Mouse (Mus musculus): Measurements from ENCODE around the gene Ddx4. TPM values are rescaled to one million over a fixed set of nuclear protein-coding genes. Genes with fewer than 3 reads are reported as not detected.
"Not testable (repeated sequence)": the region's sequence is repeated elsewhere in the genome, so short reads cannot be mapped to it uniquely, and the experiment has no call there.

The Ddx4 gene
- polyA plus RNA-seq, 1 experiment from 2014 or later: 0.49 TPM

DNA sequence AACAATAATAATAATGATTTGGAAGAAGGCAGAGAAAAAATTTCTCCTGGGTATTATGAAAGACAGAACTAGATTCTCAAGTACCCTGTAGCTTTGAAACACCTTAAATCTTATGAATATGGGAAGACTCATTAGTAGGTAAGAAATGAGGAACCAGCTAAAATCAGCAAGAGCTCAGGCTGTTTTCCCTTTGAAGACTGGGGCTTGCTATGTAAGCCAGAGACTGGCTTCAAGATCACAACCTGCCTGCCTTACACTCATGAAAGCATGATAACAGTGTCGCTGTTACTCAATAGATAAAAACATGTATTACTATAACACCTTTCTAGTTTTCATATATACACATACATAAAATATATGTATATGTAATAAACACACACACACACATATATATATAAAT is 48.4 kb downstream of the Ddx4 start:
- no peak for ATAC-seq (ENCODE audit: low FRiP score, low TSS enrichment)
- Histone ChIP-seq H3K27ac (ENCODE audit: low read length) (no peak overlapping the region), H3K4me1 (ENCODE audit: insufficient read depth, low read length) (no peaks in the 10 kb centered on the region), H3K4me3 (ENCODE audit: low read length) (no peak overlapping the region), H3K27me3 (ENCODE audit: insufficient read depth, low read length) (no peaks in the 10 kb centered on the region), H3K9ac (replicated peaks; ENCODE audit: low read length) (no peak overlapping the region), H3K4me2 (replicated peaks; ENCODE audit: low read depth, low read length) (no peak overlapping the region), H3K9me3 (ENCODE audit: low read length) (no peaks in the 10 kb centered on the region), H3K36me3 (ENCODE audit: insufficient read depth, low read length) (no peaks in the 10 kb centered on the region)
- 86% methylated on average over 1 of the region's 1 CpGs for WGBS

DNA sequence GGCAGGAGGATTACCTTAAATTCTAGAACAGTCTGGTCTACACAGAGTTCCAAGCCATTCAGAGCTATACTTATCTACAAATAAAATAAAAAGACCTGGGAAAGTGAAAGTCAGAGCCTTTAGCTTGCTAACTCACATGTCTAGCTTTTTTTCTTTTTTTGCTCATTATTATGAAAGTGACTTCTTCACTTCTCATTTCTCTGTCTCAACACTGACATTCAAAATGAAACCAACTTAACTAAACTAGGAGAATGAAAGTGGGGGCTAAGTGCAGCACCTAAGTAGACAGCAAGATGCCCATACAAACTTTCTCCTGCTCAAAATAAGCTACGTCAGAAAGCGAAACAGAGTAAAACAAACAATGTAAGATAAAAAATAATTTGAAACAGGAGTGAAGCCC is 49.7 kb downstream of the Ddx4 start:
- Histone ChIP-seq H3K27ac (ENCODE audit: low read length) (no peak overlapping the region), H3K9ac (replicated peaks; ENCODE audit: low read length) (no peak overlapping the region), H3K36me3 (ENCODE audit: insufficient read depth, low read length) (no peaks in the 10 kb centered on the region), H3K4me1 (ENCODE audit: insufficient read depth, low read length) (no peaks in the 10 kb centered on the region), H3K4me2 (replicated peaks; ENCODE audit: low read depth, low read length) (no peak overlapping the region), H3K4me3 (ENCODE audit: low read length) (no peak overlapping the region), H3K27me3 (ENCODE audit: insufficient read depth, low read length) (no peaks in the 10 kb centered on the region), H3K9me3 (ENCODE audit: low read length) (no peaks in the 10 kb centered on the region)
- ATAC-seq (ENCODE audit: low FRiP score, low TSS enrichment): no peak
- WGBS: 91% methylated on average over 2 of the region's 2 CpGs

DNA sequence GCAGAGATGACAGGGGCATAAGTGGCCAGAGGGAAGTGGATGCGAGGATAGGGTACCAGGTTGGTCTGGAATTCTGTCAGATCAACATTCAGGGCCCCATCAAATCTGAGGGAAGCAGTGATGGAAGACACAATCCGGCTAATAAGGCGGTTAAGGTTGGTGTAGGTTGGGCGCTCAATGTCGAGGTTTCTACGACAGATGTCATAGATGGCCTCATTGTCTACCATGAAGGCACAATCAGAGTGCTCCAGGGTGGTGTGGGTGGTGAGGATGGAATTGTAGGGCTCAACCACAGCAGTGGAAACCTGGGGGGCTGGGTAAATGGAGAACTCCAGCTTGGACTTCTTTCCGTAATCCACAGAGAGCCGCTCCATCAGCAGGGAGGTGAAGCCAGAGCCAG is 58.0 kb downstream of the Ddx4 start, which contains the start of gene Il31ra:
Il31ra (minus strand) TSS at position 101 of the 400 bp plus-strand sequence.
- H3K9ac ChIP-seq (replicated peaks; ENCODE audit: low read length); H3K4me3 ChIP-seq (ENCODE audit: low read length); H3K36me3 ChIP-seq (ENCODE audit: insufficient read depth, low read length); H3K9me3 ChIP-seq (ENCODE audit: low read length); H3K4me2 ChIP-seq (replicated peaks; ENCODE audit: low read depth, low read length); H3K27ac ChIP-seq (ENCODE audit: low read length); H3K27me3 ChIP-seq (ENCODE audit: insufficient read depth, low read length); H3K4me1 ChIP-seq (ENCODE audit: insufficient read depth, low read length); ATAC-seq (ENCODE audit: low FRiP score, low TSS enrichment): not testable (repeated sequence)
- 98% methylated on average over 4 of the region's 8 CpGs for WGBS

DNA sequence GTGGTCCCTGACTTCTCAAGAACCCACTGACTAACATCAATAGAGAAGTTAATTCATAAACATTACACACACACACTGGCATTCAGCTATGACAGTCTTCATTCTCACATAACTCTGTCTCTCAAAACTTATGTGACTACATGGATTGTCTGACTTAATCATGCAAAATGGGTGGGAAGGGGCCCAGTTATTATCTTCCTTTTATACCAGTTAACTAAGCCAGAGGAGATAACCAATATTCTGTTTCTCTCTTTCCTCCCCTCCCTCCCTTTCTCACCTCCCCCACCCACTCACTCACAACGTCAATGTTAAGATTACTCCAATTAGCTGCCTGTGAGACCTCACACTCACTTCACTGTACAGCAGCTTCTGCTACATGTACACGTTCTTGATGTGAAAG is 62.0 kb downstream of the Ddx4 start:
- WGBS: 35% methylated on average over 2 of the region's 2 CpGs
- no peaks in the 10 kb centered on the region for H3K27me3 ChIP-seq (ENCODE audit: insufficient read depth, low read length)
- no peak overlapping the region for H3K4me3 ChIP-seq (ENCODE audit: low read length)
- no peaks in the 10 kb centered on the region for H3K36me3 ChIP-seq (ENCODE audit: insufficient read depth, low read length)
- H3K9ac ChIP-seq (replicated peaks; ENCODE audit: low read length): no peak overlapping the region
- no peaks in the 10 kb centered on the region for H3K4me1 ChIP-seq (ENCODE audit: insufficient read depth, low read length)
- H3K27ac ChIP-seq (ENCODE audit: low read length): no peak overlapping the region
- H3K4me2 ChIP-seq (replicated peaks; ENCODE audit: low read depth, low read length): no peak overlapping the region
- ATAC-seq (ENCODE audit: low FRiP score, low TSS enrichment): no peak
- no peaks in the 10 kb centered on the region for H3K9me3 ChIP-seq (ENCODE audit: low read length)

DNA sequence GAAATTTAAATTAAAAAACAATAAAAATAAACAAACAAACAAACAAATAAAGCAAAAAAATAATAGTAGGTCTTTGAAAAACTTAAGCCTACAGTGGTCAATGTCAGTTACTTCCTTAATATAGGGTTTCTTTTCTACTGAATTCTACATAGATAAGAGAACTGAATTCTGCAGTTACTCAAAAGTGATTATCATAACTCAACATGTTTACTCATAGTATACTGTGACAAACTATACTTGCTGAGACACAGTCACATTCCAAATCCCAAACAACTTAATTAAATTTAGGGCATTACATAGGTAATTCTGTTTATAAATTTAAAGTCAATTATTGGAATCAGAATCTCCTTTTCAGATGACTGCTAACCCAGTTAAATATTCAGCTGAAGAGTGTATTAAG is 62.6 kb downstream of the Ddx4 start:
- no peaks in the 10 kb centered on the region for H3K36me3 ChIP-seq (ENCODE audit: insufficient read depth, low read length)
- ATAC-seq (ENCODE audit: low FRiP score, low TSS enrichment): no peak
- no peaks in the 10 kb centered on the region for H3K27me3 ChIP-seq (ENCODE audit: insufficient read depth, low read length)

DNA sequence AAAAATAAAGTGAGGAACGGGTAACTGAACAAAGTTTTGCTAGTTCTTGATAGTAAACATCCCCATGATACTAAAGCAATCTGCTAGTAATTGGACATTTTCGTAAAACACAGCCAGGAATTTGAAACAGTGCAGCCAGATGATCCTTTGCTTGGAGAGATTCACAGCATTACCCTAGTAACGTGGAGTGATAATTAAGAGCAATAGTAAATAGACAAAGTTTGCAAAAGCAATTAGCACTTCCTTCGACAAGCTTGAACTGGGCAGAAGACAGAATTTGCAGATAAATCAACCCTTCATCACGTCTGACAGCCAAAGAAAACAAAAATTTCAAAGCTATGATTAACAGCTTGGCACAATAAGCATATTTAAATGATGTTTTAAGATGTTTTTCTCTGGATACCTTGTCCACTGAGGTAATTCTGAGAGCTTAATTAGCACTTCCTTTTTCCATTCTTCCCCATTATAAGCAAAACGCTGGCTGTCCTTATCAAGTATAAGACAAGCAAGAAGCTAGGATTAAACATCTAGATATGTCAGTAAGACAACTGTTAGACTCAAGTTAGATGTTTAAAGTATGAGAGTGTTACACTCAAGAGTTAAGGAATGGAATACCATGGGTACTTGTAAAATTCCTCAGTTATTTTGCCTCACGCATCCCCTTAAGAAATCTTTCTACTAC is 67.6 kb downstream of the Ddx4 start:
- no peak overlapping the region for H3K27ac ChIP-seq (ENCODE audit: low read length)
- 51% methylated on average over 7 of the region's 7 CpGs for WGBS
- no peak overlapping the region for H3K4me2 ChIP-seq (replicated peaks; ENCODE audit: low read depth, low read length)
- H3K36me3 ChIP-seq (ENCODE audit: insufficient read depth, low read length): no peaks in the 10 kb centered on the region
- H3K4me3 ChIP-seq (ENCODE audit: low read length): no peak overlapping the region
- H3K9me3 ChIP-seq (ENCODE audit: low read length): no peaks in the 10 kb centered on the region
- H3K4me1 ChIP-seq (ENCODE audit: insufficient read depth, low read length): peaks cover 8% of the 10 kb centered on the region; the same call in 1 of the 2 replicates
- H3K9ac ChIP-seq (replicated peaks; ENCODE audit: low read length): no peak overlapping the region
- no peaks in the 10 kb centered on the region for H3K27me3 ChIP-seq (ENCODE audit: insufficient read depth, low read length)
- ATAC-seq (ENCODE audit: low FRiP score, low TSS enrichment): no peak

More for the DNA sequence above, 62.6 kb downstream of the Ddx4 start:
- no peak overlapping the region for H3K27ac ChIP-seq (ENCODE audit: low read length)
- no peak overlapping the region for H3K4me3 ChIP-seq (ENCODE audit: low read length)
- no peaks in the 10 kb centered on the region for H3K4me1 ChIP-seq (ENCODE audit: insufficient read depth, low read length)
- H3K9me3 ChIP-seq (ENCODE audit: low read length): no peaks in the 10 kb centered on the region
- no peak overlapping the region for H3K4me2 ChIP-seq (replicated peaks; ENCODE audit: low read depth, low read length)
- H3K9ac ChIP-seq (replicated peaks; ENCODE audit: low read length): no peak overlapping the region

DNA sequence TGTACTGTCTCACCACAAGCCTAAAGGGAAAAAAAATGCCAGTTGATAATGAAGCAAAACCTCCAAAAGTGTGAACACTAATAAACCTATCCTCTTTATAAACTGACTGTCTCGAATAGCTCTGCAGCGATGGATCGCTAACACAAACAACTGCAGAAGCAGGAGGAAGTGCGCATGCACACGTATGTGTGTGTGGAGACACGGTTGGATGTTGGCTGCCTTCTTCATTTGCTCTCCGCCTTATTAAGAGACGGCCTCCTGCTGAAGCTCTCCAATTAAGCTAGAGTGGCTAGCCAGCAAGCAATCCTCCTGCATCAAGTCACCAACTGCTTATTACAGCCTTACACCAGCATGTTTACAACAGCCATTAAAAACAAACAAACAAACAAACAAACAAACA is 70.0 kb downstream of the Ddx4 start:
- Histone ChIP-seq H3K4me3 (ENCODE audit: low read length) (no peak overlapping the region), H3K36me3 (ENCODE audit: insufficient read depth, low read length) (no peaks in the 10 kb centered on the region), H3K27ac (ENCODE audit: low read length) (no peak overlapping the region), H3K4me2 (replicated peaks; ENCODE audit: low read depth, low read length) (no peak overlapping the region), H3K27me3 (ENCODE audit: insufficient read depth, low read length) (no peaks in the 10 kb centered on the region), H3K4me1 (ENCODE audit: insufficient read depth, low read length) (peaks cover 8% of the 10 kb centered on the region; the same call in 1 of the 2 replicates), H3K9ac (replicated peaks; ENCODE audit: low read length) (no peak overlapping the region), H3K9me3 (ENCODE audit: low read length) (no peaks in the 10 kb centered on the region)
- no peak for ATAC-seq (ENCODE audit: low FRiP score, low TSS enrichment)
- WGBS: 77% methylated on average over 8 of the region's 8 CpGs

DNA sequence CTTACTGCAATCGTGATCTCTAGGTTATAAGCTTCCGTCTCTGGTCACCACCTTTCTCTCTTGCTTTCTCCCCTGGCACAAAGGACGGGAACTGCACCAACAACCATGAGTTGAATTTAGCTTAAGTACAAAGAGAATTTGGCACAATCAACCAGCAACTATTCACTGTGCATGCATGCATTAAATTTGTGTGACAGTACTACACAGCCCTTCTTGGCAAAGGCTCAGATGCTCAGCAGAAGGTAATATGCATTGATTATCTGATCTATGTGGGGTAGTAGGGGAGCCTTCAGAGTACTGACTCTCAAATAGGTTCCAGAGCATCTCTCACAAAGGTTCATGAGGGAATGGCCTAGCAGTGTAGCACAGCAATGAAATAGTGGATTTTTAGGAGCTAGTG is 70.5 kb downstream of the Ddx4 start:
- Histone ChIP-seq H3K27ac (ENCODE audit: low read length) (no peak overlapping the region), H3K27me3 (ENCODE audit: insufficient read depth, low read length) (no peaks in the 10 kb centered on the region), H3K9me3 (ENCODE audit: low read length) (no peaks in the 10 kb centered on the region), H3K9ac (replicated peaks; ENCODE audit: low read length) (no peak overlapping the region), H3K36me3 (ENCODE audit: insufficient read depth, low read length) (no peaks in the 10 kb centered on the region), H3K4me3 (ENCODE audit: low read length) (no peak overlapping the region), H3K4me1 (ENCODE audit: insufficient read depth, low read length) (peaks cover 8% of the 10 kb centered on the region; the same call in 1 of the 2 replicates), H3K4me2 (replicated peaks; ENCODE audit: low read depth, low read length) (no peak overlapping the region)
- no peak for ATAC-seq (ENCODE audit: low FRiP score, low TSS enrichment)
- WGBS: 87% methylated on average over 3 of the region's 3 CpGs

DNA sequence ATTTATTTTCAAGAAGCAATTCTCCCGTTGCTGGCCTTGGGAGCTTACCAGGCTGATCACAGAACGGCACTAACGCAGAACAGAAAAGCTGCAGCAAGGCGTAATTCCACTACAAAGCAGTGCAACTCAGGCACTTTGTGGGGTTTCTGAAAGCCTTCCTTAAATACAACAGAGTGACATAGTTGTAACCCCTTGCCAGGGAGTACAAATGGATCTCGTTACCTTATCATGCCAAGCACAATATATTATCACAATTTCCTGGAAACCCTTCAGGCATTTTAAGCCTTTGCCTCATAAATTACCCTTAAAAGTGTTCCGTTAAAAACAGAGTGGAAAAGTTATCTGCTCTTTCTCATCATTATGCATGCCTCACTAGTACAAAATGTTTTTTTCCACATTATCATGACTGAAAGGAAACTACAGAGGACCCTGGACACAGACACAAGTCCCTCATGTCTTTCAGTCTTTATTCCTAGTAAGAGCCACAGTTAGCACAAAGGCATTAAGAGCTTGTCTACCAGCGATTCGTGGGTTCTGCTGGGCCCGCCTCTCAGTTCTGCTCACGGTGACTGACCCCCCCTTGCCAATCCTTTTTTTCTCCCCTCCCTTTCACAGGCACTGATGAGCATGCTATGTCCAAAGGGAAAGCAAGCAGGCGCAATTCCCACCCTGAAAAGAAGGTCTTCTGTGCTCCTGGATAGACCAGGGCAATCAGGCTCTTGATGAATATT is 71.5 kb downstream of the Ddx4 start:
- no peaks in the 10 kb centered on the region for H3K36me3 ChIP-seq (ENCODE audit: insufficient read depth, low read length)
- 14% methylated on average over 11 of the region's 11 CpGs for WGBS
- H3K9ac ChIP-seq (replicated peaks; ENCODE audit: low read length): no peak overlapping the region
- no peaks in the 10 kb centered on the region for H3K27me3 ChIP-seq (ENCODE audit: insufficient read depth, low read length)
- peak overlapping the region; percentile 46 for H3K27ac ChIP-seq (ENCODE audit: low read length)
- H3K9me3 ChIP-seq (ENCODE audit: low read length): no peaks in the 10 kb centered on the region
- peaks cover 8% of the 10 kb centered on the region; the same call in 1 of the 2 replicates for H3K4me1 ChIP-seq (ENCODE audit: insufficient read depth, low read length)
- peak overlapping the region; percentile 7; the same call in 1 of the 2 replicates for H3K4me2 ChIP-seq (replicated peaks; ENCODE audit: low read depth, low read length)
- peak; percentile 35; the same call in 1 of the 2 replicates for ATAC-seq (ENCODE audit: low FRiP score, low TSS enrichment)
- H3K4me3 ChIP-seq (ENCODE audit: low read length): no peak overlapping the region

DNA sequence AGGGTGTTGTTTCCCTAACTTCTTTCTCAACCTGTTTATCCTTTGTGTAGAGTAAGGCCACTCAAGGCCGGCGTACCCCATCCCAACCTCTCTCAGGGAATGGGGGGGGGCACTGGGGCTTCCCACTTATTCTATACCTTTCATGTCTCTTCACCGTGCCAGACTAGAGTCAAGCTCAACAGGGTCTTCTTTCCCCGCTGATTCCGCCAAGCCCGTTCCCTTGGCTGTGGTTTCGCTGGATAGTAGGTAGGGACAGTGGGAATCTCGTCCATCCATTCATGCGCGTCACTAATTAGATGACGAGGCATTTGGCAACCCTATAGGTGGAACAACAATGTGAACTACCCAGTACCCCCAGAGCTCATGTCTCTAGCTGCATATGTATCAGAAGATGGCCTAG is 74.2 kb downstream of the Ddx4 start:
- H3K4me2 ChIP-seq (replicated peaks; ENCODE audit: low read depth, low read length); H3K27ac ChIP-seq (ENCODE audit: low read length); H3K9me3 ChIP-seq (ENCODE audit: low read length); ATAC-seq (ENCODE audit: low FRiP score, low TSS enrichment); H3K27me3 ChIP-seq (ENCODE audit: insufficient read depth, low read length); H3K4me1 ChIP-seq (ENCODE audit: insufficient read depth, low read length); H3K4me3 ChIP-seq (ENCODE audit: low read length); H3K36me3 ChIP-seq (ENCODE audit: insufficient read depth, low read length); H3K9ac ChIP-seq (replicated peaks; ENCODE audit: low read length): not testable (repeated sequence)
- WGBS: 61% methylated on average over 11 of the region's 11 CpGs
